Mouse (Mus musculus): Measurements from ENCODE around the gene Gm17359. TPM values are rescaled to one million over a fixed set of nuclear protein-coding genes. Genes with fewer than 3 reads are reported as not detected.

Gene Gm17359
- total and polyA plus RNA-seq, 2 experiments from 2014 or later: not detected

DNA sequence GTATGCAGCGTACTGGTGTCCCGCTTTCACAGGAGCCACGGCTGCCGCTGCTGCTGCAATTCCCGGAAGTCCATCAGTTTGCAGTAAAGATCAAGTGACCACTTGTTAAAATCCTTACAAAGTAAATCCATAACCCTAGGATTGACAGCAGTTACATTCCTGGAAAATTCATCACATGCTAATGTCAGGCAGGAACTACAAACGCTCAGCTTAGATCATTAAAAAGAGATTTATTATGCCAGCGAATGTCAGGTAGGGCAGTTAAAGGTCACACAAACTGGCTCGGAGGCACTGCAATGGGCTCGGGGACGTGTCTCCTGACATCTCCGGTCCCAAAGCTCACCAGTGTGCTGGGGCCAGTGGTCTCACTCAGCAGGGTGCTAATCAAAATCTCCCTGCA lies 119.3 kb downstream of the Gm17359 start:
- Histone ChIP-seq H3K9me3 (ENCODE audit: low read length) (no peaks in the 10 kb centered on the region), H3K4me3 (ENCODE audit: low read length) (no peak overlapping the region), H3K27ac (no peak overlapping the region), H3K9ac (replicated peaks; ENCODE audit: low read length) (no peak overlapping the region), H3K4me1 (ENCODE audit: insufficient read depth, low read length) (0 out of 2 replicates have a peak, but pooled peaks cover 3% of the 10 kb centered on the region), H3K4me2 (ENCODE audit: low read depth, low read length) (no peak overlapping the region), H3K27me3 (ENCODE audit: insufficient read depth, low read length) (no peaks in the 10 kb centered on the region), H3K36me3 (ENCODE audit: insufficient read depth, low read length) (peaks cover 12% of the 10 kb centered on the region; the same call in 1 of the 2 replicates)
- DNase-seq (ENCODE audit: low spot score) (no peak), ATAC-seq (no peak)
- 64% methylated on average over 11 of the region's 11 CpGs for WGBS
- TF ChIP-seq CTCF (IDR thresholded peaks at IDR 0.05; ENCODE audit: low read depth): no peak

DNA sequence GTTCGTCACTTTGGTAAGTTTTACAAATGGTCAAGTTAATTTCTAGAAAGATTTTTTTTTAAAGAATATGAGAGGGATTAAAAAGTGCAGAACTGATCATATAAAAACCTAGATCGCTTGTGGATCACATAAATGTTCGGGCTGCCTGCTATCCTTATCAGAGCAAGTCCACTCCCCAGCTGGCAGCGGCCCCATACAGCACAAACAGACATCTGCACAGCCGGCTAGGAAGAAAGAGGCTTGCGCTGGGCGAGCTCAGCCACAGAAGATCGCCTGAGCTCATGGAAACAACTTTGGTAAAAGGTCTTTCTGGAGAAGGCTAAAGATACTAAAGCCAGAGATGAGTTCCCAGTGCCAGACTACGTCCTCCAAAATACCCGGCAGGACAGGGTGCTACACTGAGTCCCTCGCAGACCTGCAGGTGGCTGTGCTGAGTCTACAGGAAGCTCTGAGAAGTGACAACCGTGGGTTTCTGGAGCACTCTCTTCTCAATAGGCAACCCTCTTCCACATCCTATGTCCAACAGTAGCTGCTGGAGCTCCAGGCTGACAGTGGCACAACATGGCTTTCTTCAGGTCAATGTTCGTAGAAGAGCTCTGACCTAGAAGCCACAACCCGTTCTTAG lies 122.3 kb downstream of the Gm17359 start:
- WGBS: 85% methylated on average over 14 of the region's 14 CpGs
- no peak overlapping the region for H3K27ac ChIP-seq
- TF ChIP-seq CTCF (IDR thresholded peaks at IDR 0.05; ENCODE audit: low read depth): no peak

DNA sequence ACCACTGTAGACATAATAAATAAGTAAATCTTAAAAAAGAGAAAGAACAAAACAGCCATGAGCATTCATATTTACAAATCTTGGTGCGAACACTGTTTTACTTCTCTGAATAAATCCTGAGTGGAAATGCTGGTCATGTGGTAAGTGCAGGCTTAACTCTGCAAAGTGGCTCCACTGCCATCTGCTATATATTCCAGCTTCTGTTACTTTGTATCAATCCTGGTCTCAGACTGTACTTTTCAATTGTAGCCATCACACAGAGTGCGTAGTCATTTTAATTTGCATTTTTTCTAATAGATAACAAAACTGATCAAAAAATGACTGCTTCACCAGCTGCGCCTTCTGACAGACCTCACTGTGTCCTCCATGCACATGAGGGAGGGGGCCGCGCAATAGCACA lies 133.0 kb downstream of the Gm17359 start:
- H3K36me3 ChIP-seq (ENCODE audit: insufficient read depth, low read length): peaks cover under 1% of the 10 kb centered on the region; the same call in 1 of the 2 replicates
- ATAC-seq: no peak
- 97% methylated on average over 5 of the region's 5 CpGs for WGBS

More for the DNA sequence above, 122.3 kb downstream of the Gm17359 start:
- no peaks in the 10 kb centered on the region for H3K4me1 ChIP-seq (ENCODE audit: insufficient read depth, low read length)
- H3K4me2 ChIP-seq (ENCODE audit: low read depth, low read length): no peak overlapping the region
- peaks cover 25% of the 10 kb centered on the region; the same call in 1 of the 2 replicates for H3K36me3 ChIP-seq (ENCODE audit: insufficient read depth, low read length)
- H3K9ac ChIP-seq (replicated peaks; ENCODE audit: low read length): no peak overlapping the region
- DNase-seq (ENCODE audit: low spot score) (no peak), ATAC-seq (no peak)
- H3K9me3 ChIP-seq (ENCODE audit: low read length): no peaks in the 10 kb centered on the region
- no peaks in the 10 kb centered on the region for H3K27me3 ChIP-seq (ENCODE audit: insufficient read depth, low read length)
- H3K4me3 ChIP-seq (ENCODE audit: low read length): no peak overlapping the region

DNA sequence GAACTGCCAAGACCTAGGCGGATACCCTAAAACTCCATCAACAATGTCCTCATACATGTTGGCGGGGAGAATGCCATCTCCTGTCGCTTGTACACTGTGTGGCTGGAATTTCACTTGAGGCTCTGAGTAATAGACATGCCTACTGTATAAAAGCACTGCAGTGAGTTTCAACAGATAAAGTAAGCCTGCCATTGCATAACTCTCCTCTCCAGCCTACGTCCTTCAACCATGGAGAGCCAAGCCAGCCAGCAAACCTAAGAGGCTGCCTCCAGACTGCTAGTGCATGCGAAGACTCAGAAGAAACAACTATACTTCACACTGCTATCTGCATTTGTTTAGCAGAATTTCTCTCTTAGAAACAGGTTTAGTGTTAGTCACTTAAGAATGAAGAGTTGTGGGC lies 135.9 kb downstream of the Gm17359 start:
- no peak for TF ChIP-seq CTCF (IDR thresholded peaks at IDR 0.05; ENCODE audit: low read depth)
- WGBS: 95% methylated on average over 5 of the region's 5 CpGs
- no peak overlapping the region for H3K4me2 ChIP-seq (ENCODE audit: low read depth, low read length)
- no peaks in the 10 kb centered on the region for H3K27me3 ChIP-seq (ENCODE audit: insufficient read depth, low read length)
- H3K4me3 ChIP-seq (ENCODE audit: low read length): no peak overlapping the region
- no peak overlapping the region for H3K9ac ChIP-seq (replicated peaks; ENCODE audit: low read length)
- no peak for ATAC-seq
- H3K9me3 ChIP-seq (ENCODE audit: low read length): peaks cover 3% of the 10 kb centered on the region; the same call in 1 of the 2 replicates
- no peak for DNase-seq (ENCODE audit: low spot score)
- H3K36me3 ChIP-seq (ENCODE audit: insufficient read depth, low read length): peaks cover 3% of the 10 kb centered on the region; the same call in 1 of the 2 replicates
- H3K27ac ChIP-seq: no peak overlapping the region
- no peaks in the 10 kb centered on the region for H3K4me1 ChIP-seq (ENCODE audit: insufficient read depth, low read length)

More for the DNA sequence above, 133.0 kb downstream of the Gm17359 start:
- no peaks in the 10 kb centered on the region for H3K4me1 ChIP-seq (ENCODE audit: insufficient read depth, low read length)
- no peaks in the 10 kb centered on the region for H3K27me3 ChIP-seq (ENCODE audit: insufficient read depth, low read length)
- H3K9me3 ChIP-seq (ENCODE audit: low read length): peaks cover 3% of the 10 kb centered on the region; the same call in 1 of the 2 replicates
- no peak overlapping the region for H3K4me2 ChIP-seq (ENCODE audit: low read depth, low read length)
- no peak for TF ChIP-seq CTCF (IDR thresholded peaks at IDR 0.05; ENCODE audit: low read depth)
- no peak for DNase-seq (ENCODE audit: low spot score)
- no peak overlapping the region for H3K9ac ChIP-seq (replicated peaks; ENCODE audit: low read length)
- H3K27ac ChIP-seq: no peak overlapping the region
- H3K4me3 ChIP-seq (ENCODE audit: low read length): no peak overlapping the region

DNA sequence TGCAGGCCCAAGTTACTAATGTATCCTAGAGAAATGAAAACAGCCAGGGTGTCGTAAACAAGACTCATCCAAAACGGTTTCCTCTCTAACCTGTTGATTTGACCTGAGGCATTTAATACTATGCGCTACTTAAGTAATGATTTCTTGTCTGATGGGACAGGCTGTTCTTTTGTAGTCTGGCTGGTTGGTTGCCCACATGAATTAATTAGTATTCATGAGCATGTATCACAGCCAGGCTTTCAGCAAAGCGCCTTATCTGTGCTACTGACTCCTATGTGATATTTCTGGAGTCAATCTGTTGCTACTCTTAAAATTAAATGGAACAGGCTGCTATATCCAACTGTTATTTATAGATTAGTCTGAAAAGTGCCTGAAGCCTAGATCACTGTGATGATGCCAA lies 138.4 kb downstream of the Gm17359 start:
- no peaks in the 10 kb centered on the region for H3K4me1 ChIP-seq (ENCODE audit: insufficient read depth, low read length)
- DNase-seq (ENCODE audit: low spot score): peak; percentile 65
- H3K36me3 ChIP-seq (ENCODE audit: insufficient read depth, low read length): peaks cover 12% of the 10 kb centered on the region; the same call in 1 of the 2 replicates
- no peaks in the 10 kb centered on the region for H3K9me3 ChIP-seq (ENCODE audit: low read length)
- no peak overlapping the region for H3K9ac ChIP-seq (replicated peaks; ENCODE audit: low read length)
- no peak overlapping the region for H3K27ac ChIP-seq
- 20% methylated on average over 4 of the region's 4 CpGs for WGBS
- peak; percentile 56 for ATAC-seq
- no peak for TF ChIP-seq CTCF (IDR thresholded peaks at IDR 0.05; ENCODE audit: low read depth)
- no peak overlapping the region for H3K4me2 ChIP-seq (ENCODE audit: low read depth, low read length)
- H3K4me3 ChIP-seq (ENCODE audit: low read length): no peak overlapping the region
- no peaks in the 10 kb centered on the region for H3K27me3 ChIP-seq (ENCODE audit: insufficient read depth, low read length)

DNA sequence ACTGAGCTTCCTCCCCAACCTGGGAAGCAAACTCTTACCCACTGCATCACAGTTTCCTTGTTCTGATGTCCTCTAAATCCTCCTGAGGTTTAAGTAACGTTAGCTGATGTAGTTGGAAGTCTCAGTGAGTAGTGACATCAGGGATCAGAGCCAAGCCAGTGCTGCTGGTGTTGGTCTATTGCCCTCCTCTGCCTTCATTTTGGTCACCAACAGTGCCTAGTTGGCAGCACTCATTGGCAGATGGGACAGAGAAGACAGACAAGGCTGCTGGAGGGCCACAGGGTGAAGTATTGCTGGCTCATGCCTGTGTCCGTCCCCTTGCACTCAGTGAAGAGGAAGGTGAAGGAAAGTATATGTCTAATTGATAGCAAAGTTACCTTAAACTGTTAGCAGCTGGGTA lies 139.5 kb downstream of the Gm17359 start:
- H3K4me3 ChIP-seq (ENCODE audit: low read length): no peak overlapping the region
- no peak overlapping the region for H3K9ac ChIP-seq (replicated peaks; ENCODE audit: low read length)
- H3K27ac ChIP-seq: no peak overlapping the region
- peaks cover 12% of the 10 kb centered on the region; the same call in 1 of the 2 replicates for H3K36me3 ChIP-seq (ENCODE audit: insufficient read depth, low read length)
- no peak for TF ChIP-seq CTCF (IDR thresholded peaks at IDR 0.05; ENCODE audit: low read depth)
- H3K27me3 ChIP-seq (ENCODE audit: insufficient read depth, low read length): no peaks in the 10 kb centered on the region
- H3K4me1 ChIP-seq (ENCODE audit: insufficient read depth, low read length): no peaks in the 10 kb centered on the region
- no peak overlapping the region for H3K4me2 ChIP-seq (ENCODE audit: low read depth, low read length)
- H3K9me3 ChIP-seq (ENCODE audit: low read length): no peaks in the 10 kb centered on the region
- 43% methylated on average over 2 of the region's 2 CpGs for WGBS
- DNase-seq (ENCODE audit: low spot score) (peak; percentile 60), ATAC-seq (no peak)

DNA sequence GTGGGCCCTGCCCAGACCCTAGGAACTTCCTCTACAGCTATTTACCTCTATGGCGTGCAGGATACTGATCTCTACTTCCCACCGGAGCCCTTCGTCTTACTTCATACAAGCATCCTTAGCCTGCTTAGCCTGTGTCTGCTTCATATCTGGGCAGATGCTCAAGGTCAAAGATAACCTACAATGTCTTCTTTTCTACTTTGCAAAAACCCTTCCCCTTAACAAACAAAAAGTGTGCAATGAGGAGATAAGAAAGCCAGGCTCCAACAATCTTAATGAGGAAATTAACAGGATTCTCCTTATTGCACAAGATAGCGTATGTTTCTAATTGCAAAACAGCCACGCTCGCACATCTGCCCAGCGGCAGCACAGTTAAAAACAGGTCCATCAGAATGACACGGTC lies 141.9 kb downstream of the Gm17359 start:
- ATAC-seq: no peak
- Histone ChIP-seq H3K9me3 (ENCODE audit: low read length) (no peaks in the 10 kb centered on the region), H3K9ac (replicated peaks; ENCODE audit: low read length) (no peak overlapping the region), H3K27ac (no peak overlapping the region), H3K4me2 (ENCODE audit: low read depth, low read length) (no peak overlapping the region), H3K4me1 (ENCODE audit: insufficient read depth, low read length) (no peaks in the 10 kb centered on the region), H3K36me3 (ENCODE audit: insufficient read depth, low read length) (peaks cover 12% of the 10 kb centered on the region; the same call in 1 of the 2 replicates), H3K27me3 (ENCODE audit: insufficient read depth, low read length) (no peaks in the 10 kb centered on the region), H3K4me3 (ENCODE audit: low read length) (no peak overlapping the region)
- no peak for TF ChIP-seq CTCF (IDR thresholded peaks at IDR 0.05; ENCODE audit: low read depth)
- 84% methylated on average over 8 of the region's 8 CpGs for WGBS
- DNase-seq (ENCODE audit: low spot score): no peak

Measured in hindbrain, postnatal 0 days (tissue).